Mouse (Mus musculus) heart, embryonic 14.5 days (tissue): ENCODE measurements around the gene Jph3. TPM values are rescaled to one million over a fixed set of nuclear protein-coding genes. Genes with fewer than 3 reads are reported as not detected.

Experiments used
- ATAC-seq: fragments of 200-750 bp; cut with Nextera tagmentation; 2 replicates; pipeline ENCODE4 v1.8.0; 2017; ENCODE audit warnings: low read depth, moderate TSS enrichment; ENCODE audit not compliant: insufficient number of reproducible peaks, insufficient read depth, low FRiP score
- H3K27ac ChIP-seq, 2 experiments: fragments of 200-500 bp in 1 of 2; fragments of 300-500 bp in 1 of 2; sonication (generic) in 1 of 2; replicated peaks in 1 of 2; 2 replicates each; pipeline ENCODE4 v1.5.1; 2012 to 2014; ENCODE audit warnings: low read depth in 2 of 2, low read length in 2 of 2, control low read depth in 1 of 2, mild to moderate bottlenecking in 1 of 2, mixed read lengths in 1 of 2; ENCODE audit not compliant: control insufficient read depth in 1 of 2, insufficient read depth in 1 of 2
- H3K27me3 ChIP-seq: fragments of 300-500 bp; sonication (generic); 2 replicates; pipeline ENCODE4 v1.6.1; 2014; ENCODE audit warnings: mild to moderate bottlenecking, low read length, control low read depth; ENCODE audit not compliant: control insufficient read depth, insufficient read depth
- H3K36me3 ChIP-seq: fragments of 300-500 bp; sonication (generic); 2 replicates; pipeline ENCODE4 v1.6.1; 2014; ENCODE audit warnings: mild to moderate bottlenecking, control low read depth, low read length, mixed read lengths; ENCODE audit not compliant: control insufficient read depth, insufficient read depth
- H3K4me1 ChIP-seq, 2 experiments: fragments of 200-500 bp in 1 of 2; fragments of 300-500 bp in 1 of 2; sonication (generic) in 1 of 2; 2 replicates each; pipeline ENCODE4 v1.6.1; 2012 to 2014; ENCODE audit warnings: low read length in 2 of 2, control low read depth in 1 of 2, mixed read lengths in 1 of 2; ENCODE audit not compliant: control insufficient read depth in 2 of 2, insufficient read depth in 2 of 2
- H3K4me2 ChIP-seq: fragments of 300-500 bp; sonication (generic); 2 replicates; pipeline ENCODE4 v1.6.1; 2014; ENCODE audit warnings: mild to moderate bottlenecking, low read length
- H3K4me3 ChIP-seq, 2 experiments: fragments of 200-500 bp in 1 of 2; fragments of 300-500 bp in 1 of 2; sonication (generic) in 1 of 2; 2 replicates each; pipeline ENCODE4 v1.5.1; 2012 to 2014; ENCODE audit warnings: low read length in 2 of 2, mild to moderate bottlenecking in 2 of 2, control low read depth in 1 of 2, low read depth in 1 of 2, moderate library complexity in 1 of 2; ENCODE audit not compliant: control insufficient read depth in 1 of 2, insufficient read depth in 1 of 2
- H3K9ac ChIP-seq: fragments of 300-500 bp; sonication (generic); 2 replicates; pipeline ENCODE4 v1.6.1; 2014; ENCODE audit warnings: mild to moderate bottlenecking, low read length
- H3K9me3 ChIP-seq: fragments of 300-500 bp; sonication (generic); 2 replicates; pipeline ENCODE4 v1.6.1; 2016; ENCODE audit warnings: low read length, control low read depth; ENCODE audit not compliant: control insufficient read depth
- WGBS: fragments of 180-500 bp; shearing (Covaris S2); extraction: QIAGEN DNeasy Blood & Tissue Kit; methylation state at CpG from one replicate; pipeline ENCODE4 v1.1.7; 2014; 5-methylcytosine and 5-hydroxymethylcytosine counted together
- polyA plus RNA-seq: library from polyadenylated mRNA; unstranded; fragments of >200 nt; fragmentation: Nextera tagmentation; extraction: Ambion mirVana; gene quantifications from 2 replicates; pipeline ENCODE4 v1.2.1, GENCODE M21; 2014

Gene Jph3
- polyA plus RNA-seq: 0.15 and 0.18 TPM in 2 replicates

DNA sequence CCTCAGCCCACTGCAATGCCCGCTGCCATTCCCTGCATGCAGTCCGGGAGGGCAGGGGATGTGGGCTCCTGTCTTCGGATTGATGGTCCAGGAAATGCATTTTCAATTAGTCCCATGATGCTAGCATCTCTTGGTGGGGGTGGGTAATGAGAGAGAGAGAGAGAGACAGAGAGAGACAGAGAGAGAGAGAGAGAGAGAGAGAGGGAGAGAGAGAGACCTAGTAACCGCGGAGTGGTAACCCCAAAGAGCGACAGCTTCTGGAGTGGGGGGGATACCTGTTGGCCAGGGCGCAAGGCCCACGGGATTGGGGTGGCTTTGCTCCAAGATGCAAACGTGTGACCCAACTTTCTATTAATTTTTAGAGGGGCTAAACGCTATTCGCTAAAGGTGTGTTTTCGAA, at the start of gene Jph3:
Gene Jph3, plus strand, starts transcription at position 301 of the 400 bp plus-strand sequence.
- 0 out of 2 replicates have a peak, but pooled peaks cover 3% of the 10 kb centered on the region for H3K9me3 ChIP-seq
- peaks cover 0 to 6% of the 10 kb centered on the region in 2 experiments; a peak in 1 of 4 replicates for H3K4me1 ChIP-seq
- ATAC-seq: no peak
- whole genome bisulfite sequencing: 11% methylated on average over 12 of the region's 12 CpGs
- H3K36me3 ChIP-seq: no peaks in the 10 kb centered on the region
- H3K4me3 ChIP-seq: peak within 1 kb of the TSS; percentile 43 to 45
- no peak within 1 kb of the TSS; the same call in 1 of the 2 replicates for H3K9ac ChIP-seq
- peak within 1 kb of the TSS; percentile 81 for H3K4me2 ChIP-seq
- no peak within 1 kb of the TSS for H3K27ac ChIP-seq
- H3K27me3 ChIP-seq: peaks cover 64% of the 10 kb centered on the region

GRCm38 (mm10) chr8:121680896-121681295, 48.5 kb upstream of the Jph3 start:
- no peak for ATAC-seq

GRCm38 (mm10) chr8:121681457-121681856, 48.0 kb upstream of the Jph3 start:
- Histone ChIP-seq H3K4me2 (no peak overlapping the region), H3K4me3 (no peak overlapping the region), H3K36me3 (no peaks in the 10 kb centered on the region), H3K27me3 (no peaks in the 10 kb centered on the region), H3K9me3 (no peaks in the 10 kb centered on the region), H3K27ac (no peak overlapping the region), H3K9ac (no peak overlapping the region), H3K4me1 (no peaks in the 10 kb centered on the region)
- 29% methylated on average over 10 of the region's 10 CpGs for WGBS
- no peak for ATAC-seq

More at GRCm38 (mm10) chr8:121680896-121681295, 48.5 kb upstream of the Jph3 start:
- Histone ChIP-seq H3K9ac (no peak overlapping the region), H3K4me1 (no peaks in the 10 kb centered on the region), H3K36me3 (no peaks in the 10 kb centered on the region), H3K27me3 (no peaks in the 10 kb centered on the region), H3K4me2 (no peak overlapping the region), H3K9me3 (no peaks in the 10 kb centered on the region), H3K27ac (no peak overlapping the region), H3K4me3 (no peak overlapping the region)
- 73% methylated on average over 4 of the region's 4 CpGs for WGBS

- H3K27me3 ChIP-seq: no peaks in the 10 kb centered on the region
- no peak overlapping the region for H3K9ac ChIP-seq
- no peaks in the 10 kb centered on the region for H3K9me3 ChIP-seq
- ATAC-seq: no peak
- peaks cover 8 to 9% of the 10 kb centered on the region in 2 experiments; a peak in 3 of 4 replicates for H3K4me1 ChIP-seq
- H3K4me3 ChIP-seq: no peak overlapping the region
- 70% methylated on average over 10 of the region's 10 CpGs for WGBS
- no peak overlapping the region for H3K27ac ChIP-seq
- H3K4me2 ChIP-seq: no peak overlapping the region
- no peaks in the 10 kb centered on the region for H3K36me3 ChIP-seq
Measured at GRCm38 (mm10) chr8:121683083-121683832, 46.2 kb upstream of the Jph3 start.

GRCm38 (mm10) chr8:121685419-121685818, 44.0 kb upstream of the Jph3 start:
- ATAC-seq: no peak
- no peak overlapping the region for H3K27ac ChIP-seq
- WGBS: 17% methylated on average over 4 of the region's 4 CpGs
- peaks cover 8 to 9% of the 10 kb centered on the region in 2 experiments; a peak in 3 of 4 replicates for H3K4me1 ChIP-seq
- H3K36me3 ChIP-seq: no peaks in the 10 kb centered on the region
- H3K27me3 ChIP-seq: no peaks in the 10 kb centered on the region
- H3K9me3 ChIP-seq: no peaks in the 10 kb centered on the region
- no peak overlapping the region for H3K4me2 ChIP-seq
- H3K9ac ChIP-seq: no peak overlapping the region
- no peak overlapping the region for H3K4me3 ChIP-seq

- H3K4me3 ChIP-seq: no peak overlapping the region
- H3K27me3 ChIP-seq: no peaks in the 10 kb centered on the region
- H3K4me1 ChIP-seq: peaks cover 8 to 9% of the 10 kb centered on the region in 2 experiments; a peak in 3 of 4 replicates
- H3K36me3 ChIP-seq: no peaks in the 10 kb centered on the region
- H3K9ac ChIP-seq: no peak overlapping the region
- ATAC-seq: no peak
- H3K9me3 ChIP-seq: no peaks in the 10 kb centered on the region
- H3K4me2 ChIP-seq: no peak overlapping the region
- WGBS: 61% methylated on average over 14 of the region's 14 CpGs
- no peak overlapping the region for H3K27ac ChIP-seq
Measured at GRCm38 (mm10) chr8:121687455-121688161, 41.8 kb upstream of the Jph3 start.

DNA sequence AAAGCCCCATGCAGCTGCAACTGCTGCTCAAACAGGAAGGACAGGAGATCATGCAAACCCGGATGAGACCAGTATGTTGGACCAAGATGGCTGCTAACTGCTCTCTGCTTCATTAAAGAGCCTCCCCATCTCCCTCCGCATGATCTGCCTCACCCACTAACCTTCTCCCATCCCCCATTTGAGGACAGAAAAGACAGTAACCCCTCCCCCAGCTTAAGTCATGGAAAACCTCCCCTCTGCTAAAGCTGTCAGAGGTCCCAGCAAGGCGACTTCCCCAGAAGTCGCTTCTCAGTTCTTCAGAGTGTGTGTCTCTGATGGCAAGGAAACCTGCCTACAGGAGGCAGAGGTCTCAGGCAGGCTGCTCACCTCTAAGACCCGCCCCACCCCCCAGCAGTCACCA, 40.9 kb upstream of the Jph3 start:
- WGBS: 32% methylated on average over 5 of the region's 5 CpGs

More for the DNA sequence above, 40.9 kb upstream of the Jph3 start:
- no peaks in the 10 kb centered on the region for H3K27me3 ChIP-seq
- no peaks in the 10 kb centered on the region for H3K36me3 ChIP-seq
- no peak overlapping the region for H3K4me3 ChIP-seq
- H3K4me2 ChIP-seq: no peak overlapping the region
- no peaks in the 10 kb centered on the region for H3K9me3 ChIP-seq
- H3K27ac ChIP-seq: no peak overlapping the region
- no peak for ATAC-seq
- peaks cover 8 to 9% of the 10 kb centered on the region in 2 experiments; a peak in 3 of 4 replicates for H3K4me1 ChIP-seq
- H3K9ac ChIP-seq: no peak overlapping the region
